Mouse (Mus musculus) CH12.LX (cell line): ENCODE results near the gene Cd33. TPM values are rescaled to one million over a fixed set of nuclear protein-coding genes. Genes with fewer than 3 reads are reported as not detected.

Experiments used
- DNase-seq: peaks from one replicate; pipeline ENCODE4 v3.0.0-alpha.2; 2013; ENCODE audit errors: extremely low read depth
- H3K27ac ChIP-seq: 2 replicates; pipeline ENCODE4 v1.5.1; 2012; ENCODE audit warnings: low read depth, mild to moderate bottlenecking, control low read depth, moderate library complexity; ENCODE audit not compliant: insufficient read depth
- H3K27me3 ChIP-seq: replicated peaks from 2 replicates; pipeline ENCODE3; 2012; ENCODE audit warnings: inconsistent platforms
- H3K36me3 ChIP-seq, 2 experiments: replicated peaks in 1 of 2; 2 replicates each; pipeline versions ENCODE3 to v1.6.1; 2012; ENCODE audit warnings: inconsistent platforms in 1 of 2, low read length in 1 of 2, mild to moderate bottlenecking in 1 of 2, mixed read lengths in 1 of 2, moderate library complexity in 1 of 2; ENCODE audit not compliant: control insufficient read depth in 1 of 2, insufficient read depth in 1 of 2
- H3K4me1 ChIP-seq, 2 experiments: 2 replicates each; pipeline ENCODE4 v1.6.1; 2012; ENCODE audit warnings: inconsistent platforms in 1 of 2, moderate library complexity in 1 of 2; ENCODE audit not compliant: insufficient read depth in 2 of 2, control insufficient read depth in 1 of 2
- H3K4me2 ChIP-seq: 2 replicates; pipeline ENCODE4 v1.6.1; 2012; ENCODE audit warnings: low read depth, mild to moderate bottlenecking, control low read depth; ENCODE audit not compliant: poor library complexity, insufficient read depth, severe bottlenecking
- H3K4me3 ChIP-seq, 3 experiments: fragments of 150-350 bp in 1 of 3; sonication (generic) in 1 of 3; replicated peaks in 1 of 3; 2 replicates each; pipeline versions ENCODE3 to v1.5.1; 2011 to 2012; ENCODE audit warnings: low read depth in 2 of 3, low read length in 2 of 3, mild to moderate bottlenecking in 2 of 3, moderate library complexity in 2 of 3, control low read depth in 1 of 3, improper control_type of control experiment in 1 of 3, inconsistent platforms in 1 of 3, mixed read lengths in 1 of 3; ENCODE audit not compliant: poor library complexity in 1 of 3
- H3K79me2 ChIP-seq: replicated peaks from 2 replicates; pipeline ENCODE4 v1.6.1; 2012; ENCODE audit warnings: mild to moderate bottlenecking, moderate library complexity; ENCODE audit not compliant: control insufficient read depth, poor library complexity, insufficient read depth, severe bottlenecking; ENCODE audit errors: extremely low read depth
- H3K9ac ChIP-seq: 2 replicates; pipeline ENCODE4 v1.6.1; 2012; ENCODE audit warnings: low read depth, mild to moderate bottlenecking, control low read depth, moderate library complexity; ENCODE audit not compliant: insufficient read depth
- H3K9me3 ChIP-seq: replicated peaks from 2 replicates; pipeline ENCODE3; 2012; ENCODE audit warnings: low read length, inconsistent platforms, mixed read lengths
- BHLHE40 ChIP-seq: IDR thresholded peaks from 2 replicates; pipeline ENCODE4 v1.6.1; 2011; ENCODE audit warnings: mild to moderate bottlenecking, low read depth, low read length, improper control_type of control experiment
- CHD1 ChIP-seq: IDR thresholded peaks from 2 replicates; pipeline ENCODE4 v1.6.1; 2012; ENCODE audit warnings: low read depth, low read length, improper control_type of control experiment, inconsistent platforms
- CHD2 ChIP-seq: IDR thresholded peaks from 2 replicates; pipeline ENCODE4 v1.6.1; 2011; ENCODE audit warnings: low read length, improper control_type of control experiment
- CTCF ChIP-seq, 2 experiments: IDR thresholded peaks in 1 of 2; conservative IDR thresholded peaks in 1 of 2; 2 replicates each; pipeline ENCODE4 v1.5.1; 2011 to 2012; ENCODE audit warnings: low read depth in 2 of 2, low read length in 2 of 2, improper control_type of control experiment in 1 of 2, inconsistent platforms in 1 of 2, mild to moderate bottlenecking in 1 of 2, moderate library complexity in 1 of 2
- ELF1 ChIP-seq: IDR thresholded peaks from 2 replicates; pipeline ENCODE4 v1.6.1; 2014; ENCODE audit warnings: low read depth, mild to moderate bottlenecking, inconsistent platforms, low read length, improper control_type of control experiment
- GABPA ChIP-seq: IDR thresholded peaks from 2 replicates; pipeline ENCODE4 v1.6.1; 2012; ENCODE audit warnings: low read depth, low read length, improper control_type of control experiment, inconsistent platforms; ENCODE audit not compliant: insufficient replicate concordance
- HCFC1 ChIP-seq: IDR thresholded peaks from 2 replicates; pipeline ENCODE4 v1.6.1; 2012; ENCODE audit warnings: low read depth, mild to moderate bottlenecking, inconsistent platforms, low read length, improper control_type of control experiment
- IRF4 ChIP-seq: IDR thresholded peaks from 2 replicates; pipeline ENCODE4 v1.6.1; 2014; ENCODE audit warnings: low read depth, mild to moderate bottlenecking, inconsistent platforms, low read length, improper control_type of control experiment
- JUN ChIP-seq: IDR thresholded peaks from 2 replicates; pipeline ENCODE4 v1.6.1; 2011; ENCODE audit warnings: low read depth, mild to moderate bottlenecking, low read length, improper control_type of control experiment, moderate library complexity; ENCODE audit not compliant: insufficient read depth
- KAT2A ChIP-seq: IDR thresholded peaks from 2 replicates; pipeline ENCODE4 v1.6.1; 2012; ENCODE audit warnings: low read length, improper control_type of control experiment, inconsistent platforms; ENCODE audit not compliant: insufficient replicate concordance
- MAFK ChIP-seq: IDR thresholded peaks from 2 replicates; pipeline ENCODE4 v1.6.1; 2011; ENCODE audit warnings: low read length, improper control_type of control experiment; ENCODE audit not compliant: insufficient replicate concordance
- MAX ChIP-seq: IDR thresholded peaks from 2 replicates; pipeline ENCODE4 v1.6.1; 2011; ENCODE audit warnings: low read length, improper control_type of control experiment
- MAZ ChIP-seq: IDR thresholded peaks from 2 replicates; pipeline ENCODE4 v1.6.1; 2012; ENCODE audit warnings: low read depth, mild to moderate bottlenecking, inconsistent platforms, low read length, improper control_type of control experiment, moderate library complexity
- MYC ChIP-seq: IDR thresholded peaks from 2 replicates; pipeline ENCODE4 v1.6.1; 2011; ENCODE audit warnings: low read depth, mild to moderate bottlenecking, improper control_type of control experiment, low read length
- NRF1 ChIP-seq: IDR thresholded peaks from 2 replicates; pipeline ENCODE4 v1.6.1; 2014; ENCODE audit warnings: low read depth, mild to moderate bottlenecking, inconsistent platforms, low read length, improper control_type of control experiment, moderate library complexity
- PAX5 ChIP-seq: IDR thresholded peaks from 2 replicates; pipeline ENCODE4 v1.6.1; 2012; ENCODE audit warnings: low read length, inconsistent platforms, mixed read lengths
- POLR2A ChIP-seq: IDR thresholded peaks from 2 replicates; pipeline ENCODE4 v1.6.1; 2011; ENCODE audit warnings: low read depth, mild to moderate bottlenecking, improper control_type of control experiment, low read length
- RAD21 ChIP-seq: IDR thresholded peaks from 2 replicates; pipeline ENCODE4 v1.6.1; 2011; ENCODE audit warnings: low read depth, mild to moderate bottlenecking, low read length, improper control_type of control experiment, moderate library complexity
- SIN3A ChIP-seq: IDR thresholded peaks from 2 replicates; pipeline ENCODE4 v1.6.1; 2012; ENCODE audit warnings: low read length, improper control_type of control experiment, inconsistent platforms
- UBTF ChIP-seq: IDR thresholded peaks from 2 replicates; pipeline ENCODE4 v1.6.1; 2012; ENCODE audit warnings: low read depth, mild to moderate bottlenecking, inconsistent platforms, low read length, improper control_type of control experiment, moderate library complexity
- USF1 ChIP-seq: IDR thresholded peaks from 2 replicates; pipeline ENCODE4 v1.6.1; 2014; ENCODE audit warnings: low read depth, mild to moderate bottlenecking, inconsistent platforms, low read length, improper control_type of control experiment
- USF2 ChIP-seq: conservative IDR thresholded peaks from 2 replicates; pipeline ENCODE4 v1.6.1; 2011; ENCODE audit warnings: low read depth, low read length, improper control_type of control experiment
- ZC3H11A ChIP-seq: IDR thresholded peaks from 2 replicates; pipeline ENCODE4 v1.6.1; 2012; ENCODE audit warnings: low read depth, mild to moderate bottlenecking, inconsistent platforms, low read length, improper control_type of control experiment
- ZMIZ1 ChIP-seq: IDR thresholded peaks from 2 replicates; pipeline ENCODE4 v1.6.1; 2012; ENCODE audit warnings: low read depth, mild to moderate bottlenecking, inconsistent platforms, low read length, improper control_type of control experiment
- ZNF384 ChIP-seq: IDR thresholded peaks from 2 replicates; pipeline ENCODE4 v1.6.1; 2012; ENCODE audit warnings: low read depth, low read length, improper control_type of control experiment, inconsistent platforms
- dilution Hi-C: fragments of 300-500 bp; cut with MboI; formaldehyde crosslinking; loops from 2 replicates; pipeline ENCODE4 v1.14.3; 2020; ENCODE audit warnings: low sequenced_read_pairs; ENCODE audit not compliant: extremely low pct_unique_long_range_greater_than_20kb, extremely low pct_ligation_motif_present
- in situ Hi-C: fragments of 300-500 bp; cut with MboI; formaldehyde crosslinking; loops from 3 replicates; pipeline ENCODE4 v1.14.3; 2019; ENCODE audit warnings: low sequenced_read_pairs, low pct_ligation_motif_present, low pct_unique_long_range_greater_than_20kb, mixed read lengths
- polyA plus RNA-seq: library from polyadenylated mRNA; unstranded; fragments of >175 nt; gene quantifications from 2 replicates; pipeline ENCODE4 v1.2.1, GENCODE M21; 2012; ENCODE audit warnings: low read depth; ENCODE audit not compliant: insufficient read length
- total RNA-seq, 2 experiments: library from RNA; depleted of rRNA; stranded (reverse); fragments of 300-350 nt in 1 of 2; fragments of >200 nt in 1 of 2; gene quantifications; 2 replicates each; pipeline ENCODE4 v1.2.3; 2012 to 2014

Gene Cd33
- total and polyA plus RNA-seq, 3 experiments: 0.08 to 0.40 (median 0.09) TPM

DNA sequence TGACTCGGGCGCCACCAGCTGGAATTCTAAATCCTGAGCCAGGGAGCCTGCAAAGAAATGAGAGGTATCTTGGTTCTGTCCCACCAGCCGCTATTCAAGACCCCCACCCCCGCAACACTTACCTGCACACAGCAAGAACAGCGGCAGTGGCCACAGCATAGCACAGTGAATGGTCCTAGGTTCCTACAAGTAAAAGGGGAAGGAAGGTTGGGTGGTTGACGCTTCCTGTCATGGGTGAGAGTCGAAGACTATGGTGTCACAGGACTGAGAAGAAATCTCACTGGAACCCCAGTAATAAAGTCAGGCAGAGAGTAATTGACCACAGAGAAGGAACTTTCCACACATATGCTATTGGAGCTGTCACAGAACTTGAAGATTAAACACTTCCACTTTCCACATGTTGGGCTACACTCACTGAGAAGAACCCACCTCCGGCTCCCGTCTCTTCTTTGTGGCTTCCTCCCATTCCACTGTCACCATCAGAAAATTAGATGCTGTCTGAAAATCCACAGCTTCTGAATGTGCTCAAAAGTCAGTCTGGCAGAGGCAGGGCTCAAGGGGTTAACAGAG, 11.2 kb downstream of the Cd33 start:
- H3K4me2 ChIP-seq: no peak overlapping the region
- dilution Hi-C loops: no loop called here

DNA sequence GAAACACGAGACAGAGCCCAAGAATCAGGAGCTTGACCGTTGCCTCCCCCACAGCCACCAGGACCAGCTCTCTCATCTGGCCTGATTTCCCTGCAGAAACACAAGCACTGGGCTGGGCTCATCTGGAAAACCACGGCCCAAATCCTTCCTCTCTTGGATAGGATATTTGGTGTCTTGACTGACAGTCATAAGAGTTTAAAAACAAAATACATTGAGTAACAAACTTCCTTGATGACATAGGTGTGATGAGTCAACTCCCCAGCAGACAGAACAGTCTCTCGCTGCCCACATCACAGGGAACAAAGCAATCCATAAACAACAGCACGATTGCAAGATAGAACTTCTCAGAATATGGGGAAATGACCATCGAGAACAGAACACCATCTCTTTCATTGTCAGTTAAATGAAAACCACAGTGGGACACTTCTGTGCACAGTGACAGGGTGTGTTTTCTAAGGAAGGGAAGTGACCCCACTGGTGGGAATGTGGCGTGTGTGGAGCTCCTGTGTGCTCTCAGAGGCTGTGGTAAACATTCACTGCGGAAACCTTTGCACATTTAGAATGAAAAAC, 13.9 kb downstream of the Cd33 start:
- no peaks in the 10 kb centered on the region for H3K27me3 ChIP-seq

More for the DNA sequence above, 11.2 kb downstream of the Cd33 start:
- TF ChIP-seq RAD21 (no peak), MAFK (no peak), MAZ (no peak), GABPA (no peak), MAX (no peak), ZMIZ1 (no peak), UBTF (no peak), MYC (no peak), HCFC1 (no peak), KAT2A (no peak), USF2 (no peak), CTCF (conservative IDR thresholded peaks at IDR 0.05 in 1 of 2, IDR thresholded peaks at IDR 0.05 in 1 of 2; ENCODE audit: low read depth in 2 of 2, low read length in 2 of 2) (no peak), POLR2A (no peak), BHLHE40 (no peak), ZC3H11A (no peak), IRF4 (no peak), PAX5 (no peak)
- DNase-seq: no peak
- Histone ChIP-seq H3K27ac (no peak overlapping the region), H3K9ac (no peak overlapping the region), H3K79me2 (no peaks in the 10 kb centered on the region), H3K4me1 (peaks cover 0 to 4% of the 10 kb centered on the region in 2 experiments; a peak in 1 of 4 replicates), H3K9me3 (peaks cover 4% of the 10 kb centered on the region), H3K36me3 (no peaks in the 10 kb centered on the region), H3K4me3 (no peak overlapping the region), H3K27me3 (no peaks in the 10 kb centered on the region)
- in situ Hi-C loops: no loop called here

More for the DNA sequence above, 13.9 kb downstream of the Cd33 start:
- no peak for DNase-seq
- Histone ChIP-seq H3K4me2 (no peak overlapping the region), H3K4me1 (peaks cover 0 to 4% of the 10 kb centered on the region in 2 experiments; a peak in 1 of 4 replicates), H3K79me2 (no peaks in the 10 kb centered on the region), H3K36me3 (no peaks in the 10 kb centered on the region), H3K4me3 (no peak overlapping the region), H3K27ac (no peak overlapping the region), H3K9me3 (peaks cover 4% of the 10 kb centered on the region), H3K9ac (no peak overlapping the region)
- dilution Hi-C loops (no loop called here), in situ Hi-C loops (no loop called here)
- TF ChIP-seq KAT2A (no peak), MAZ (no peak), JUN (no peak), CHD2 (no peak), USF1 (no peak), MAX (no peak), IRF4 (no peak), SIN3A (no peak), ZNF384 (no peak), CHD1 (no peak), ELF1 (no peak), NRF1 (no peak)
